Mouse (Mus musculus) A20 (cell line): ENCODE data around the gene Ppp1r8.

Experiments used
- DNase-seq: peaks from one replicate; pipeline ENCODE4 v3.0.0-alpha.2; 2011; ENCODE audit warnings: low read depth, low spot score

The Ppp1r8 gene

GRCm38 (mm10) chr4:132842970-132843704 is at the start of gene Ppp1r8:
TSS of gene Ppp1r8 (minus strand) at chr4:132843169.
- DNase-seq: peak; percentile 97

- DNase-seq: no peak
Observed at GRCm38 (mm10) chr4:132884844-132885374, 41.9 kb upstream of the Ppp1r8 start.

GRCm38 (mm10) chr4:132884064-132884843 is 41.3 kb upstream of the Ppp1r8 start, which contains the start of gene Stx12:
TSS of gene Stx12 (minus strand) at chr4:132884509.
- DNase-seq: peak; percentile 91

GRCm38 (mm10) chr4:132883561-132884063 is 40.6 kb upstream of the Ppp1r8 start:
- DNase-seq: peak; percentile 69

- no peak for DNase-seq
Observed at GRCm38 (mm10) chr4:132874363-132875097, 31.6 kb upstream of the Ppp1r8 start.

GRCm38 (mm10) chr4:132873481-132874362 is 30.8 kb upstream of the Ppp1r8 start:
- DNase-seq: no peak

GRCm38 (mm10) chr4:132871116-132871515 is 28.1 kb upstream of the Ppp1r8 start:
- no peak for DNase-seq

GRCm38 (mm10) chr4:132864856-132865255 is 21.9 kb upstream of the Ppp1r8 start:
- DNase-seq: no peak

- DNase-seq: no peak
Observed at GRCm38 (mm10) chr4:132863012-132863411, 20.0 kb upstream of the Ppp1r8 start.

GRCm38 (mm10) chr4:132860880-132861279 is 17.9 kb upstream of the Ppp1r8 start:
- DNase-seq: no peak

GRCm38 (mm10) chr4:132843705-132844071 is 719 bp upstream of the Ppp1r8 start:
- DNase-seq: no peak

GRCm38 (mm10) chr4:132842281-132842906 is 575 bp downstream of the Ppp1r8 start:
- DNase-seq: peak; percentile 74

- DNase-seq: peak; percentile 70
Observed at GRCm38 (mm10) chr4:132841493-132841892, 1.5 kb downstream of the Ppp1r8 start.

GRCm38 (mm10) chr4:132823614-132824366 is 19.2 kb downstream of the Ppp1r8 start:
- DNase-seq: peak; percentile 87

- no peak for DNase-seq
Observed at GRCm38 (mm10) chr4:132818442-132818841, 24.5 kb downstream of the Ppp1r8 start.

GRCm38 (mm10) chr4:132816855-132817254 is 26.1 kb downstream of the Ppp1r8 start:
- DNase-seq: no peak

GRCm38 (mm10) chr4:132816404-132816803 is 26.6 kb downstream of the Ppp1r8 start:
- no peak for DNase-seq

- DNase-seq: no peak
Observed at GRCm38 (mm10) chr4:132809621-132810020, 33.3 kb downstream of the Ppp1r8 start.
